Mouse (Mus musculus): ENCODE measurements around the gene St3gal2. TPM values are rescaled to one million over a fixed set of nuclear protein-coding genes. Genes with fewer than 3 reads are reported as not detected.

The St3gal2 gene
- total and polyA plus RNA-seq, 3 experiments: 16.9 to 44.5 (median 17.0) TPM

DNA sequence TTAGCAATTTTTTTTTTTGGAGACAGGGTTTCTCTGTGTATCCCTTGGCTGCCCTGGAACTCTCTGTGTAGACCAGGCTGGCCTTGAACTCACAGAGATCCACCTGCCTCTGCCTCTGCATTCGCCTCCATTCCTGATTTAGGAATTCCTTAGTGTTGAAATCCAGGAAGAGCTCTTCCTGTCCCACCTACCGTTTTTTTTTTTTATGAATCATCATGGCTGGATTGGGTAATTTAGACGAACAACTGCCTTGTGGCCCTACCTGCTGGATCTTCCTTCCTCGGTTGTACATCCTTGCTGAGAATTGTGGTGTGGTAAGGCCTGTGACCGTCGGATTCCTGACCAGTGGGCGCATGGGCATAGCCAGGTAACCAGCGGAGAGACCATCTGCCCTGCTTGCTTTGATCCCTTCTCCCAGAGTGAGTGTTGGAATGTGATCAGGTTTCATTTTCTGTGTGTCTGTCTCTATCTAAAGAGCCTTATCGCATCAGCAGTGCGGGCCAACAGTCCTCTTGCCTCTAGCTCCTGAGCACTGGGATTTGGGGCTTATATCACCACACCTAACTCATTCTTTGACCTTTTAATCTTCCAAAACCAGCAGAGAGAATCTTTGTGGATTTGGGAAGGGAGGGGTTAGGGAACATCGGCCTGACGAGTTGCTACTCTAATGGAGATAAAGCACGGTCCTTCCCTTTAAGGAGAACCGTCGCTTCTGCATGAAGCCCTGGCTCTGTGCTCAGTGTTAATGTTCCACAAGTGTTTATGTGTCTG, 21.1 kb downstream of the St3gal2 start:
- DNase-seq (ENCODE audit: extremely low read depth): no peak
- no peak for TF ChIP-seq ETS1 (conservative IDR thresholded peaks at IDR 0.05; ENCODE audit: low read depth, low read length)
- TF ChIP-seq MAZ (IDR thresholded peaks at IDR 0.05; ENCODE audit: low read depth, low read length): no peak
- TF ChIP-seq CTCF (conservative IDR thresholded peaks at IDR 0.05 in 1 of 2, IDR thresholded peaks at IDR 0.05 in 1 of 2; ENCODE audit: low read depth in 2 of 2, low read length in 2 of 2): no peak
- no peak for TF ChIP-seq E2F4 (IDR thresholded peaks at IDR 0.05; ENCODE audit: insufficient replicate concordance, low read depth, low read length)
- no peak for TF ChIP-seq ZMIZ1 (IDR thresholded peaks at IDR 0.05; ENCODE audit: low read depth, low read length)
- TF ChIP-seq TCF12 (IDR thresholded peaks at IDR 0.05; ENCODE audit: low read depth, low read length): no peak
- TF ChIP-seq SIN3A (IDR thresholded peaks at IDR 0.05; ENCODE audit: low read length): no peak
- TF ChIP-seq EP300 (IDR thresholded peaks at IDR 0.05; ENCODE audit: low read length): no peak
- TF ChIP-seq CHD2 (IDR thresholded peaks at IDR 0.05; ENCODE audit: low read length): no peak
- TF ChIP-seq USF2 (conservative IDR thresholded peaks at IDR 0.05; ENCODE audit: low read depth, low read length): no peak
- no peak for TF ChIP-seq ELF1 (IDR thresholded peaks at IDR 0.05; ENCODE audit: low read depth, low read length)
- no peak for TF ChIP-seq BHLHE40 (IDR thresholded peaks at IDR 0.05; ENCODE audit: low read depth, low read length)
- TF ChIP-seq ZNF384 (IDR thresholded peaks at IDR 0.05; ENCODE audit: low read depth, low read length): no peak
- no peak for TF ChIP-seq MEF2A (IDR thresholded peaks at IDR 0.05; ENCODE audit: borderline replicate concordance, low read depth, low read length)
- no peak for TF ChIP-seq POLR2A (IDR thresholded peaks at IDR 0.05; ENCODE audit: low read depth, low read length)
- no peak for TF ChIP-seq MAFK (IDR thresholded peaks at IDR 0.05; ENCODE audit: insufficient replicate concordance, low read length)
- no peak for TF ChIP-seq PAX5 (IDR thresholded peaks at IDR 0.05; ENCODE audit: low read length)
- Histone ChIP-seq H3K9me3 (replicated peaks; ENCODE audit: low read length) (no peaks in the 10 kb centered on the region), H3K9ac (ENCODE audit: insufficient read depth, low read depth) (no peak overlapping the region; the same call in 1 of the 2 replicates), H3K4me2 (ENCODE audit: insufficient read depth, low read depth, poor library complexity, severe bottlenecking) (peak overlapping the region; percentile 57; the same call in 1 of the 2 replicates), H3K36me3 (replicated peaks in 1 of 2; ENCODE audit: control insufficient read depth in 1 of 2, insufficient read depth in 1 of 2, low read length in 1 of 2) (peaks cover 0 to 66% of the 10 kb centered on the region in 2 experiments), H3K27ac (ENCODE audit: insufficient read depth, low read depth) (peak overlapping the region; percentile 77), H3K79me2 (replicated peaks; ENCODE audit: control insufficient read depth, extremely low read depth, insufficient read depth, poor library complexity, severe bottlenecking) (peaks cover 37% of the 10 kb centered on the region), H3K4me1 (ENCODE audit: control insufficient read depth in 1 of 2, insufficient read depth in 2 of 2) (peaks cover 27 to 95% of the 10 kb centered on the region in 2 experiments), H3K4me3 (replicated peaks in 1 of 3; ENCODE audit: low read depth in 2 of 3, low read length in 2 of 3, poor library complexity in 1 of 3) (no peak overlapping the region), H3K27me3 (replicated peaks) (no peaks in the 10 kb centered on the region)
- in situ Hi-C loops (cut with MboI; ENCODE audit: low pct_ligation_motif_present, low pct_unique_long_range_greater_than_20kb, low sequenced_read_pairs) (no loop called here), dilution Hi-C loops (cut with MboI; ENCODE audit: extremely low pct_ligation_motif_present, extremely low pct_unique_long_range_greater_than_20kb, low sequenced_read_pairs) (no loop called here)

DNA sequence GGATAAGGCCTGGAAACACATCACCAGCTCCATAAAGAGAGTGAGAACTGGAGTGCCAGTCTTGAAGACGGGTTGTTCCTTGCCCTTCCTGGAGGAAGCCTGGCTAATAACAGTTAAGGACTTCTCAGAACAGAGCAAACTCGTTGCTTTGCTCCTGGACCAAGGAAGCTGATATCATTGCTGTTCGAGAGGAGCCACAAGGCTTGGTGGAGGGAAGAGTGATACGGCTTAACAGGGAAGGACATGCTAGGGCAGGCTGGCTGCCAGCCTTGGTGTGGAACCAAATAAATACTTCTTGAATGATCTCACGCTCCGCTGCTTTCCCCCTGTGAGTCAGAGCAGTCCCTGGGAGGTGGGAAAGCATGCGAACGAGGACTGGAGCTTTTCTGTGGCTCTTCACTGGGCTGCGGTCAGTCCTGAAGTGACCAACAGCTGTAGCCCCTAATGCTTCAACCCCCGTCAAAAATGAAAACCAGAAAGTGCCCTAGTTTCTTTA, 21.8 kb downstream of the St3gal2 start:
- H3K79me2 ChIP-seq (replicated peaks; ENCODE audit: control insufficient read depth, extremely low read depth, insufficient read depth, poor library complexity, severe bottlenecking): peaks cover 30% of the 10 kb centered on the region
- no peaks in the 10 kb centered on the region for H3K27me3 ChIP-seq (replicated peaks)
- peaks cover 27 to 92% of the 10 kb centered on the region in 2 experiments for H3K4me1 ChIP-seq (ENCODE audit: control insufficient read depth in 1 of 2, insufficient read depth in 2 of 2)
- dilution Hi-C loops (cut with MboI; ENCODE audit: extremely low pct_ligation_motif_present, extremely low pct_unique_long_range_greater_than_20kb, low sequenced_read_pairs): no loop called here
- in situ Hi-C loops (cut with MboI; ENCODE audit: low pct_ligation_motif_present, low pct_unique_long_range_greater_than_20kb, low sequenced_read_pairs): no loop called here
- H3K9me3 ChIP-seq (replicated peaks; ENCODE audit: low read length): no peaks in the 10 kb centered on the region
- H3K36me3 ChIP-seq (replicated peaks in 1 of 2; ENCODE audit: control insufficient read depth in 1 of 2, insufficient read depth in 1 of 2, low read length in 1 of 2): peaks cover under 1 to 65% of the 10 kb centered on the region in 2 experiments
- H3K4me3 ChIP-seq (replicated peaks in 1 of 3; ENCODE audit: low read depth in 2 of 3, low read length in 2 of 3, poor library complexity in 1 of 3): no peak overlapping the region
- H3K4me2 ChIP-seq (ENCODE audit: insufficient read depth, low read depth, poor library complexity, severe bottlenecking): peak overlapping the region; percentile 57
- H3K27ac ChIP-seq (ENCODE audit: insufficient read depth, low read depth): peak overlapping the region; percentile 77
- DNase-seq (ENCODE audit: extremely low read depth): peak; percentile 72
- H3K9ac ChIP-seq (ENCODE audit: insufficient read depth, low read depth): no peak overlapping the region; the same call in 1 of the 2 replicates
- TF ChIP-seq BHLHE40 (IDR thresholded peaks at IDR 0.05; ENCODE audit: low read depth, low read length) (peak; percentile 64), CTCF (conservative IDR thresholded peaks at IDR 0.05 in 1 of 2, IDR thresholded peaks at IDR 0.05 in 1 of 2; ENCODE audit: low read depth in 2 of 2, low read length in 2 of 2) (no peak), IRF4 (IDR thresholded peaks at IDR 0.05; ENCODE audit: low read depth, low read length) (peak; percentile 89), ETS1 (conservative IDR thresholded peaks at IDR 0.05; ENCODE audit: low read depth, low read length) (peak; percentile 73), KAT2A (IDR thresholded peaks at IDR 0.05; ENCODE audit: insufficient replicate concordance, low read length) (no peak), USF1 (IDR thresholded peaks at IDR 0.05; ENCODE audit: low read depth, low read length) (no peak), TBP (conservative IDR thresholded peaks at IDR 0.05; ENCODE audit: low read depth, low read length) (no peak), MAFK (IDR thresholded peaks at IDR 0.05; ENCODE audit: insufficient replicate concordance, low read length) (no peak), MAZ (IDR thresholded peaks at IDR 0.05; ENCODE audit: low read depth, low read length) (no peak), HCFC1 (IDR thresholded peaks at IDR 0.05; ENCODE audit: low read depth, low read length) (no peak), USF2 (conservative IDR thresholded peaks at IDR 0.05; ENCODE audit: low read depth, low read length) (no peak), CHD2 (IDR thresholded peaks at IDR 0.05; ENCODE audit: low read length) (no peak), TCF12 (IDR thresholded peaks at IDR 0.05; ENCODE audit: low read depth, low read length) (peak; percentile 42; the same call in 1 of the 2 replicates), NRF1 (IDR thresholded peaks at IDR 0.05; ENCODE audit: low read depth, low read length) (no peak), RAD21 (IDR thresholded peaks at IDR 0.05; ENCODE audit: low read depth, low read length) (no peak; the same call in 1 of the 2 replicates), RCOR1 (conservative IDR thresholded peaks at IDR 0.05; ENCODE audit: low read depth, low read length) (no peak), ZC3H11A (IDR thresholded peaks at IDR 0.05; ENCODE audit: low read depth, low read length) (no peak), ZMIZ1 (IDR thresholded peaks at IDR 0.05; ENCODE audit: low read depth, low read length) (peak; percentile 22; the same call in 1 of the 2 replicates), SMC3 (IDR thresholded peaks at IDR 0.05; ENCODE audit: low read depth, low read length) (no peak), E2F4 (IDR thresholded peaks at IDR 0.05; ENCODE audit: insufficient replicate concordance, low read depth, low read length) (no peak), JUN (IDR thresholded peaks at IDR 0.05; ENCODE audit: insufficient read depth, low read depth, low read length) (peak; percentile 47), NELFE (IDR thresholded peaks at IDR 0.05; ENCODE audit: low read depth, low read length) (0 out of 2 replicates have a peak, but pooled peaks have one; percentile 13)
